Comparison of ENCODE assay signal across 12 mouse cellular contexts in genomic region chr3:101395341-101395740, GRCm38 (mm10). TPM values are rescaled to one million over a fixed set of nuclear protein-coding genes. Genes with fewer than 3 reads are reported as not detected.
DNase-seq lines count a peak whose midpoint lies in the region; ATAC-seq and TF ChIP-seq lines count a peak whose summit lies in the region.
"Had no signal": no experiment of that assay in that cellular context is flagged by ENCODE, and none has a peak within 500 bp of the region (broad histone marks: within the 10 kb centered on the region; RNA-seq: fewer than 3 reads in every experiment).

No protein-coding gene starts in this region.

- ATAC-seq in forebrain, embryonic 14.5 days = no peak
- no peak for ATAC-seq in hindbrain, embryonic 16.5 days
- ATAC-seq in neural tube, embryonic 15.5 days (ENCODE audit: low FRiP score) = no peak

- no peak overlapping the region for H3K4me3 ChIP-seq in forebrain, embryonic 10.5 days
- no peak overlapping the region for H3K4me3 ChIP-seq in forebrain, embryonic 14.5 days (ENCODE audit: low read depth, low read length)
- no peak overlapping the region for H3K4me3 ChIP-seq in layer of hippocampus, adult 2 months
- no peak overlapping the region for H3K4me3 ChIP-seq in hindbrain, embryonic 16.5 days (ENCODE audit: low read length)
- H3K4me3 ChIP-seq in neural tube, embryonic 15.5 days (replicated peaks) = no peak overlapping the region
- H3K4me3 ChIP-seq: liver, embryonic 15.5 days; myocyte had no signal

- H3K36me3 ChIP-seq in forebrain, embryonic 10.5 days (replicated peaks) = no peaks in the 10 kb centered on the region
- H3K36me3 ChIP-seq in forebrain, embryonic 14.5 days (ENCODE audit: control insufficient read depth, insufficient read depth, low read length) = no peaks in the 10 kb centered on the region
- no peaks in the 10 kb centered on the region for H3K36me3 ChIP-seq in hindbrain, embryonic 16.5 days (ENCODE audit: control insufficient read depth, insufficient read depth, low read length)
- H3K36me3 ChIP-seq in neural tube, embryonic 15.5 days = no peaks in the 10 kb centered on the region
- H3K36me3 ChIP-seq: liver, embryonic 15.5 days had no signal

- TF ChIP-seq CTCF in layer of hippocampus, adult 2 months (conservative IDR thresholded peaks at IDR 0.05) = no peak

- H3K27ac ChIP-seq in forebrain, embryonic 10.5 days = peak overlapping the region; percentile 83
- H3K27ac ChIP-seq in forebrain, embryonic 14.5 days (ENCODE audit: low read depth, low read length) = no peak overlapping the region
- H3K27ac ChIP-seq in layer of hippocampus, adult 2 months = peak overlapping the region; percentile 81
- H3K27ac ChIP-seq in hindbrain, embryonic 16.5 days (ENCODE audit: low read depth, low read length) = peak overlapping the region; percentile 17; the same call in 1 of the 2 replicates
- H3K27ac ChIP-seq in neural tube, embryonic 15.5 days (replicated peaks) = 0 out of 2 replicates have a peak overlapping the region, but pooled peaks have one; percentile 39
- H3K27ac ChIP-seq: liver, embryonic 15.5 days had no signal

- no peak overlapping the region for H3K9ac ChIP-seq in forebrain, embryonic 14.5 days (ENCODE audit: low read length)
- H3K9ac ChIP-seq in hindbrain, embryonic 16.5 days (ENCODE audit: low read depth, low read length) = no peak overlapping the region; the same call in 1 of the 2 replicates
- H3K9ac ChIP-seq in neural tube, embryonic 15.5 days (replicated peaks) = no peak overlapping the region
- H3K9ac ChIP-seq: liver, embryonic 15.5 days had no signal

- DNase-seq in forebrain, embryonic 10.5 days (ENCODE audit: extremely low spot score, low spot score) = peak; percentile 52
- no peak for DNase-seq in forebrain, embryonic 14.5 days (ENCODE audit: low spot score)
- DNase-seq in layer of hippocampus, adult 2 months (ENCODE audit: low spot score in 2 of 2) = no peak
- no peak for DNase-seq in layer of hippocampus, postnatal 25 days (ENCODE audit: extremely low spot score in 1 of 2, low spot score in 1 of 2)
- no peak for DNase-seq in frontal cortex, postnatal 25 days (ENCODE audit: low spot score in 2 of 2)
- DNase-seq in gastrocnemius, adult 8-10 months (ENCODE audit: low spot score in 2 of 2) = no peak
- DNase-seq: cerebellum, postnatal 14 days; gastrocnemius, postnatal 36 days had no signal

- H3K4me1 ChIP-seq in forebrain, embryonic 10.5 days = peaks cover 98% of the 10 kb centered on the region
- peaks cover 37% of the 10 kb centered on the region for H3K4me1 ChIP-seq in forebrain, embryonic 14.5 days (ENCODE audit: control insufficient read depth, insufficient read depth, low read length)
- H3K4me1 ChIP-seq in hindbrain, embryonic 16.5 days (ENCODE audit: control insufficient read depth, insufficient read depth, low read depth, low read length) = peaks cover 71% of the 10 kb centered on the region
- peaks cover 98% of the 10 kb centered on the region for H3K4me1 ChIP-seq in neural tube, embryonic 15.5 days

- no peaks in the 10 kb centered on the region for H3K9me3 ChIP-seq in forebrain, embryonic 10.5 days
- no peaks in the 10 kb centered on the region for H3K9me3 ChIP-seq in forebrain, embryonic 14.5 days (replicated peaks; ENCODE audit: control insufficient read depth, low read length)
- H3K9me3 ChIP-seq in hindbrain, embryonic 16.5 days (ENCODE audit: control insufficient read depth, low read length) = no peaks in the 10 kb centered on the region
- H3K9me3 ChIP-seq in neural tube, embryonic 15.5 days (replicated peaks) = no peaks in the 10 kb centered on the region
- H3K9me3 ChIP-seq: liver, embryonic 15.5 days had no signal

- 0 out of 2 replicates have a peak, but pooled peaks cover 2% of the 10 kb centered on the region for H3K27me3 ChIP-seq in forebrain, embryonic 10.5 days (ENCODE audit: poor library complexity, severe bottlenecking)
- no peaks in the 10 kb centered on the region for H3K27me3 ChIP-seq in forebrain, embryonic 14.5 days (replicated peaks; ENCODE audit: control insufficient read depth, insufficient read depth, low read length)
- H3K27me3 ChIP-seq in hindbrain, embryonic 16.5 days (replicated peaks; ENCODE audit: control insufficient read depth, insufficient read depth, low read length) = no peaks in the 10 kb centered on the region
- H3K27me3 ChIP-seq in neural tube, embryonic 15.5 days (replicated peaks) = no peaks in the 10 kb centered on the region
- H3K27me3 ChIP-seq: liver, embryonic 15.5 days had no signal

- 52% methylated on average over 5 of the region's 5 CpGs for WGBS in forebrain, embryonic 10.5 days
- 51% methylated on average over 5 of the region's 5 CpGs for WGBS in forebrain, embryonic 14.5 days
- WGBS in hindbrain, embryonic 16.5 days = 53% methylated on average over 5 of the region's 5 CpGs
- WGBS in neural tube, embryonic 15.5 days = 60% methylated on average over 5 of the region's 5 CpGs

- no peak overlapping the region for H3K4me2 ChIP-seq in forebrain, embryonic 14.5 days (ENCODE audit: low read length)
- no peak overlapping the region for H3K4me2 ChIP-seq in hindbrain, embryonic 16.5 days (ENCODE audit: low read length)
- H3K4me2 ChIP-seq in neural tube, embryonic 15.5 days = no peak overlapping the region
- H3K4me2 ChIP-seq: liver, embryonic 15.5 days had no signal

RNA-seq across cellular contexts. Expression of gene Igsf3, which starts 18.5 kb away (rescaled TPM):
- 24.3 and 25.4 TPM in 2 replicates for polyA plus RNA-seq in forebrain, embryonic 10.5 days (2016; fragmentation: Nextera tagmentation; extraction: Ambion mirVana)
- polyA plus RNA-seq in forebrain, embryonic 14.5 days (2014; fragmentation: Nextera tagmentation; extraction: Ambion mirVana) = 30.0 and 45.6 TPM in 2 replicates
- 10 to 100 TPM; 19.4 to 20.6 TPM for total RNA-seq in layer of hippocampus, adult 2 months (2021)
- total RNA-seq in layer of hippocampus, postnatal 25 days (2021) = 10 to 100 TPM; 18.8 to 24.3 TPM
- polyA plus RNA-seq in hindbrain, embryonic 16.5 days (2015; fragmentation: Nextera tagmentation; extraction: Ambion mirVana) = 79.0 and 82.0 TPM in 2 replicates
- polyA plus RNA-seq in neural tube, embryonic 15.5 days (2015; fragmentation: Nextera tagmentation; extraction: Ambion mirVana) = 84.8 and 89.7 TPM in 2 replicates
- 1 to 10 TPM; 3.1 to 4.4 (median 3.4) TPM for total RNA-seq in gastrocnemius, adult 8-10 months (2022)
